Mouse (Mus musculus) midbrain, embryonic 15.5 days (tissue): ENCODE data around the gene Psmc5. TPM values are rescaled to one million over a fixed set of nuclear protein-coding genes. Genes with fewer than 3 reads are reported as not detected.

Source experiments
- ATAC-seq: fragments of 200-750 bp; cut with Nextera tagmentation; replicated peaks from 2 replicates; pipeline ENCODE4 v1.8.0; 2017; ENCODE audit warnings: moderate TSS enrichment
- H3K27ac ChIP-seq: fragments of 300-500 bp; sonication (generic); 2 replicates; pipeline ENCODE4 v1.5.1; 2015; ENCODE audit warnings: mild to moderate bottlenecking, inconsistent platforms
- H3K27me3 ChIP-seq: fragments of 300-500 bp; sonication (generic); replicated peaks from 2 replicates; pipeline ENCODE4 v1.6.1; 2015; ENCODE audit warnings: inconsistent platforms
- H3K36me3 ChIP-seq: fragments of 300-500 bp; sonication (generic); replicated peaks from 2 replicates; pipeline ENCODE4 v1.6.1; 2015; ENCODE audit warnings: inconsistent platforms
- H3K4me1 ChIP-seq: fragments of 300-500 bp; sonication (generic); 2 replicates; pipeline ENCODE4 v1.6.1; 2015; ENCODE audit warnings: inconsistent platforms
- H3K4me2 ChIP-seq: fragments of 300-500 bp; sonication (generic); 2 replicates; pipeline ENCODE4 v1.6.1; 2015; ENCODE audit warnings: inconsistent platforms, mild to moderate bottlenecking, moderate library complexity
- H3K4me3 ChIP-seq: fragments of 300-500 bp; sonication (generic); 2 replicates; pipeline ENCODE4 v1.5.1; 2015; ENCODE audit warnings: mild to moderate bottlenecking, inconsistent platforms
- H3K9ac ChIP-seq: fragments of 300-500 bp; sonication (generic); 2 replicates; pipeline ENCODE4 v1.6.1; 2015; ENCODE audit warnings: mild to moderate bottlenecking, inconsistent platforms
- H3K9me3 ChIP-seq: fragments of 300-500 bp; sonication (generic); 2 replicates; pipeline ENCODE4 v1.6.1; 2016; ENCODE audit warnings: inconsistent platforms
- WGBS: fragments of 180-500 bp; shearing (Covaris S2); methylation state at CpG from one replicate; pipeline ENCODE4 v1.1.7; 2015; ENCODE audit warnings: mixed read lengths; 5-methylcytosine and 5-hydroxymethylcytosine counted together
- polyA plus RNA-seq: library from polyadenylated mRNA; unstranded; fragments of >200 nt; fragmentation: Nextera tagmentation; extraction: Ambion mirVana; gene quantifications from 2 replicates; pipeline ENCODE4 v1.2.1, GENCODE M21; 2015

The Psmc5 gene
- polyA plus RNA-seq, 1 experiment from 2014 or later = 297 TPM

DNA sequence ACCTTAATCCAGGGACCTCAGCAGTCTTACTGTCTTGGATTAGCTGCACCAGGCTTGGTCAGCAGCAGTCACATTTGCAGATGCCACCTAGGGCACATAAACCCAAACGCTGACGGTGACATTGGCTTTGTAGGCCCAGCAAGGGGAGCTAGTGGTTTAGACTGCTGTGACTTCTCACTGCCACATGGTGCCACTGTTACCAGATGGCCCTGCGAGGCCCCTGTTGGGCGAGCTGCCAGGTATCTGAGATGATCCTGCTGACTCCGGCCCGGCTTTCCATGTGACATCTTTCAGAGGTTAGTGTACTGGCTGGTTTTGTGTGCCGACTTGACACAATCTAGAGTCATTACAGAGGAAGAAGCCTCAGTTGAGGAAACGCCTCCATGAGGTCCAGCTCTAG lies 33.4 kb downstream of the Psmc5 start:
- no peak overlapping the region for H3K9ac ChIP-seq
- H3K36me3 ChIP-seq = no peaks in the 10 kb centered on the region
- no peak overlapping the region for H3K4me3 ChIP-seq
- no peak overlapping the region for H3K4me2 ChIP-seq
- no peaks in the 10 kb centered on the region for H3K9me3 ChIP-seq
- H3K27me3 ChIP-seq = no peaks in the 10 kb centered on the region
- no peak for ATAC-seq
- H3K27ac ChIP-seq = no peak overlapping the region
- no peaks in the 10 kb centered on the region for H3K4me1 ChIP-seq
- WGBS = 71% methylated on average over 8 of the region's 8 CpGs

GRCm38 (mm10) chr11:106290376-106290775 lies 34.4 kb downstream of the Psmc5 start:
- H3K36me3 ChIP-seq = no peaks in the 10 kb centered on the region
- no peaks in the 10 kb centered on the region for H3K9me3 ChIP-seq
- ATAC-seq = no peak
- no peak overlapping the region for H3K27ac ChIP-seq
- no peaks in the 10 kb centered on the region for H3K27me3 ChIP-seq
- H3K4me3 ChIP-seq = no peak overlapping the region
- H3K9ac ChIP-seq = no peak overlapping the region
- H3K4me1 ChIP-seq = no peaks in the 10 kb centered on the region
- WGBS = 92% methylated on average over 5 of the region's 5 CpGs
- H3K4me2 ChIP-seq = no peak overlapping the region

GRCm38 (mm10) chr11:106291861-106292260 lies 35.9 kb downstream of the Psmc5 start:
- H3K4me3 ChIP-seq = no peak overlapping the region
- H3K9ac ChIP-seq = no peak overlapping the region
- no peak overlapping the region for H3K27ac ChIP-seq
- H3K36me3 ChIP-seq = no peaks in the 10 kb centered on the region
- no peak for ATAC-seq
- no peaks in the 10 kb centered on the region for H3K4me1 ChIP-seq
- no peaks in the 10 kb centered on the region for H3K27me3 ChIP-seq
- WGBS = 88% methylated on average over 2 of the region's 2 CpGs
- no peak overlapping the region for H3K4me2 ChIP-seq
- no peaks in the 10 kb centered on the region for H3K9me3 ChIP-seq

DNA sequence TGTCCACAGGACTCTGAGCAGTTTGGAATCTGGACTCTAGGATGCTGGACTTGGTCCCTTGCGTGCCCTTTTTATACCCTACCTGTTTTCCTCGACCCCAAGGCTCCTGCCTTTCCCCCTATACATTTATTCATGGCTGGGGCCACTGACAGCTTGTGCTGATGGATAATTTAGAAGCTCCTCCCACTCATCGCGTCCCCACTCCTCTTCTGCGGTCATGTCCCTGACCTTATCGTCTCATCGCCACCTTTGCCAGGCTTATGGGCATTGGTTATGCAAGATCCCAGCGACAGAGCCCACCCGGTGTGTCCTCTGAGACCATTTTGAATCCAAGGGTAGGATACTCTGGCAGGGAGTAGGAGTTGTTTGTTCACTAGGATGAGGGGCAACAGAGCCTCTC lies 45.8 kb downstream of the Psmc5 start, which contains the start of gene Gh:
Gene Gh, minus strand, starts transcription at position 101 of the 400 bp plus-strand sequence.
- Histone ChIP-seq H3K9me3 (no peaks in the 10 kb centered on the region), H3K9ac (no peak within 1 kb of the TSS), H3K27me3 (no peaks in the 10 kb centered on the region), H3K36me3 (no peaks in the 10 kb centered on the region), H3K4me2 (no peak within 1 kb of the TSS), H3K4me1 (no peaks in the 10 kb centered on the region), H3K27ac (no peak within 1 kb of the TSS), H3K4me3 (no peak within 1 kb of the TSS)
- ATAC-seq = no peak
- 81% methylated on average over 9 of the region's 9 CpGs for WGBS

GRCm38 (mm10) chr11:106302634-106303033 lies 46.7 kb downstream of the Psmc5 start:
- no peaks in the 10 kb centered on the region for H3K36me3 ChIP-seq
- no peak overlapping the region for H3K9ac ChIP-seq
- no peak overlapping the region for H3K4me3 ChIP-seq
- H3K4me1 ChIP-seq = no peaks in the 10 kb centered on the region
- H3K4me2 ChIP-seq = no peak overlapping the region
- H3K27me3 ChIP-seq = no peaks in the 10 kb centered on the region
- ATAC-seq = no peak
- H3K9me3 ChIP-seq = no peaks in the 10 kb centered on the region
- WGBS = 31% methylated on average over 2 of the region's 2 CpGs
- no peak overlapping the region for H3K27ac ChIP-seq

DNA sequence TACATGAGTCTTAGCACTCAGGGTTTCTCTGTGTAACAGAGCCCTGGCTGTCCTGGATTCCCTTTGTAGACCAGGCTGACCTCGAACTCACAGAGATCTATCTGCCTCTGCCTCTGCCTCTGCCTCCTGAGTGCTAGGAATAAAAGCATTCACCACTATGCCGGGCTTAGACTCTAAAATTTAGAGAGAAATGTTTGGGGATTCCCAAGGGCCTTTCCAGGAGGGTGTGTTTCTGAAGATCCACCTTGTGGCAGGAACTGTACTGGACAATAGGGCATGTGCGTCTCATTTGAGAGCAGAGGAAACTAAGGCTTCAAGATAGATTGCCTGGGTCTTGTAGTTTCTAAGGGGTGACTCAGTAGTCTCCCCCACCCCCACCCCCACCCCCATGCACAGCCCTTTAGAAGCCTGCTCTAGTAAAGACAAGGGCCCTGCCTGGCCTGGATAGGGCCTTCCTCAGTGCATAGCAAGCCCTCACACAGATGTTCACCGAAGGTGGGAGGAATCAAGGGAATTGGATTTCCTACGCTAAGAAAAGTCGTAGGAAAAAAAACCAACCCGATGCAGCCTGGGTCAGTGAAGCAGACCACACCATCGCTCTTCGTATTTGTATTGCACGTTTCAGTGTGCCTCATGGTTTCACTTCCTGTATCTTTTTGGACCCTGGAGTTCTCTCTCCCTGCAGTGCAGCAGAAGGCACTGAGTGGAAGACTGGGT lies 49.6 kb downstream of the Psmc5 start:
- Histone ChIP-seq H3K27ac (no peak overlapping the region), H3K4me1 (no peaks in the 10 kb centered on the region), H3K27me3 (no peaks in the 10 kb centered on the region), H3K9ac (no peak overlapping the region), H3K4me2 (no peak overlapping the region), H3K36me3 (no peaks in the 10 kb centered on the region), H3K4me3 (no peak overlapping the region), H3K9me3 (no peaks in the 10 kb centered on the region)
- no peak for ATAC-seq
- 84% methylated on average over 10 of the region's 10 CpGs for WGBS

- H3K27ac ChIP-seq = no peak overlapping the region
- H3K4me3 ChIP-seq = no peak overlapping the region
- H3K9me3 ChIP-seq = no peaks in the 10 kb centered on the region
- ATAC-seq = no peak
- 86% methylated on average over 3 of the region's 3 CpGs for WGBS
- no peaks in the 10 kb centered on the region for H3K36me3 ChIP-seq
- no peaks in the 10 kb centered on the region for H3K4me1 ChIP-seq
- no peaks in the 10 kb centered on the region for H3K27me3 ChIP-seq
- H3K4me2 ChIP-seq = no peak overlapping the region
- no peak overlapping the region for H3K9ac ChIP-seq
Measured at GRCm38 (mm10) chr11:106306065-106306385, 50.1 kb downstream of the Psmc5 start.

DNA sequence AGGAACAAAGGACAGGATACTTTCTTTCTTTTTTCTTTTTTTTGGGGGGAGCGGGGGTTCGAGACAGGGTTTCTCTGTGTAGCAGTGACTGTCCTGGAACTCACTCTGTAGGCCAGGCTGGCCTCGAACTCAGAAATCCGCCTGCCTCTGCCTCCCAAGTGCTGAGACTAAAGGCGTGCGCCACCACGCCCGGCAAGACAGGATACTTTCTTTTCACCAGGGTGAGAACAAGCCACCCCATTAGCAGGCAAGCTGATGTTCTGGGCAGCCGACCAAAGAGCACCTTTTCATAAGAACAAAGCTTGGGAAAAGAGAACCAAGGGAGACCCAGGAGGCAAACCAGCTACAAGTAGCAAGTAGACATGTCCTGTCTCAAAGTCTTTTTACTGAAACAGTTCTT lies 50.8 kb downstream of the Psmc5 start:
- no peaks in the 10 kb centered on the region for H3K4me1 ChIP-seq
- no peaks in the 10 kb centered on the region for H3K27me3 ChIP-seq
- no peaks in the 10 kb centered on the region for H3K36me3 ChIP-seq
- no peak overlapping the region for H3K9ac ChIP-seq
- no peak for ATAC-seq
- no peak overlapping the region for H3K4me3 ChIP-seq
- no peak overlapping the region for H3K27ac ChIP-seq
- H3K4me2 ChIP-seq = no peak overlapping the region
- H3K9me3 ChIP-seq = no peaks in the 10 kb centered on the region
- 86% methylated on average over 9 of the region's 9 CpGs for WGBS

DNA sequence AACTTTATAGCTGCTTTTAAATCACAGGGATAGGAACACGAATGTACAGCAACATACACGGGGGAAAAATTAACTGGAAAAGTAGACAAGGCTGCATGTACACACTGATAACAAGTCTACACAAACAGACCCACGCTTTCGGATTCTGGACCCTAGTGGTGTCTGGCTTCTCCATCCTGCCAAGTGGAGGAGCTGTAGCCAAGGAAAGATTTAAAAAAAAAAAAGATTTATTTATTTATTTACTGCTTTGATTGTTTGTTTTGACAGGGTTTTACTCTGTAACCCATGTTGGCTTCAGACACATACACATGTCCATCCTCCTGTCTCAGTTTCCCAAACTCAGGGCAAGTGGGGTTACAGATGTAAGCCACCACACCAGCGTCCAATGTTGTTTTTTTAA lies 51.5 kb downstream of the Psmc5 start:
- H3K27me3 ChIP-seq = no peaks in the 10 kb centered on the region
- ATAC-seq = no peak
- H3K36me3 ChIP-seq = no peaks in the 10 kb centered on the region
- no peak overlapping the region for H3K4me2 ChIP-seq
- 82% methylated on average over 5 of the region's 5 CpGs for WGBS
- no peaks in the 10 kb centered on the region for H3K4me1 ChIP-seq
- H3K27ac ChIP-seq = no peak overlapping the region
- no peaks in the 10 kb centered on the region for H3K9me3 ChIP-seq
- H3K9ac ChIP-seq = no peak overlapping the region
- no peak overlapping the region for H3K4me3 ChIP-seq

GRCm38 (mm10) chr11:106308162-106308561 lies 52.2 kb downstream of the Psmc5 start:
- H3K9ac ChIP-seq = no peak overlapping the region
- H3K9me3 ChIP-seq = no peaks in the 10 kb centered on the region
- no peaks in the 10 kb centered on the region for H3K36me3 ChIP-seq
- no peak overlapping the region for H3K4me2 ChIP-seq
- no peak overlapping the region for H3K27ac ChIP-seq
- 79% methylated on average over 11 of the region's 11 CpGs for WGBS
- no peaks in the 10 kb centered on the region for H3K27me3 ChIP-seq
- H3K4me1 ChIP-seq = no peaks in the 10 kb centered on the region
- H3K4me3 ChIP-seq = no peak overlapping the region
- no peak for ATAC-seq

- 71% methylated on average over 5 of the region's 5 CpGs for WGBS
- Histone ChIP-seq H3K4me2 (no peak overlapping the region), H3K4me1 (no peaks in the 10 kb centered on the region), H3K27ac (no peak overlapping the region), H3K9ac (no peak overlapping the region), H3K36me3 (no peaks in the 10 kb centered on the region), H3K27me3 (no peaks in the 10 kb centered on the region), H3K4me3 (no peak overlapping the region), H3K9me3 (no peaks in the 10 kb centered on the region)
- no peak for ATAC-seq
Measured at GRCm38 (mm10) chr11:106310123-106310522, 54.2 kb downstream of the Psmc5 start.
